Mouse (Mus musculus) erythroblast, embryonic 14.5 days (primary cell): ENCODE data around the gene Rftn1.
"Not testable (repeated sequence)": the region's sequence is repeated elsewhere in the genome, so short reads cannot be mapped to it uniquely, and the experiment has no call there.

Experiments
- GATA1 ChIP-seq: IDR thresholded peaks from 2 replicates; pipeline ENCODE4 v1.6.1; 2012; ENCODE audit warnings: low read length, inconsistent platforms, mixed read lengths
- TAL1 ChIP-seq: IDR thresholded peaks from 3 replicates; pipeline ENCODE4 v1.6.1; 2012; ENCODE audit warnings: low read length, inconsistent platforms, mixed read lengths

DNA sequence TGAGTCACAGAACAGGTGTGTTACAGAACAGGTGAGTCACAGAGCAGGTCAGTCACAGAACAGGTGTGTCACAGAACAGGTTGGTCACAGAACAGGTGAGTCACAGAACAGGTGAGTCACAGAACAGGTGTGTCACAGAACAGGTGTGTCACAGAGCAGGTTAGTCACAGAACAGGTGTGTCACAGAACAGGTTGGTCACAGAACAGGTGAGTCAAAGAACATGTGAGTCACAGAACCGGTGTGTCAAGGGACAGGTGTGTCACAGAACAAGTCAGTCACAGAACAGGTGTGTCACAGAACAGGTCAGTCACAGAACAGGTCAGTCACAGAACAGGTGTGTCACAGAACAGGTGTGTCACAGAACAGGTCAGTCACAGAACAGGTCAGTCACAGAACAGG is 74.1 kb downstream of the Rftn1 start:
- TF ChIP-seq TAL1, GATA1: not testable (repeated sequence)
